Mouse (Mus musculus): ENCODE results near the gene Mafb. TPM values are rescaled to one million over a fixed set of nuclear protein-coding genes. Genes with fewer than 3 reads are reported as not detected.

The Mafb gene
- total and polyA plus RNA-seq, 3 experiments = 0.05 TPM; not detected in 2

GRCm38 (mm10) chr2:160358896-160359295, 8.0 kb downstream of the Mafb start:
- no peaks in the 10 kb centered on the region for H3K36me3 ChIP-seq (replicated peaks)
- H3K4me3 ChIP-seq (ENCODE audit: low read depth, low read length) = no peak overlapping the region
- no peak for ATAC-seq (ENCODE audit: extremely low read depth, insufficient number of reproducible peaks, low FRiP score, poor library complexity, severe bottlenecking)
- no peak for TF ChIP-seq CTCF (IDR thresholded peaks at IDR 0.05; ENCODE audit: low read depth, low read length)
- TF ChIP-seq POLR2AphosphoS5 (IDR thresholded peaks at IDR 0.05; ENCODE audit: insufficient replicate concordance, low read depth, low read length) = no peak
- TF ChIP-seq GATA2 (IDR thresholded peaks at IDR 0.05; ENCODE audit: borderline replicate concordance, low read depth, low read length) = no peak
- no peak for TF ChIP-seq TAL1 (conservative IDR thresholded peaks at IDR 0.05; ENCODE audit: low read depth, low read length)
- TF ChIP-seq GATA1 (IDR thresholded peaks at IDR 0.05; ENCODE audit: borderline replicate concordance, low read length) = no peak
- H3K27me3 ChIP-seq (ENCODE audit: insufficient read depth, low read length) = no peaks in the 10 kb centered on the region
- H3K9me3 ChIP-seq (replicated peaks) = peaks cover 73% of the 10 kb centered on the region
- DNase-seq (ENCODE audit: low spot score) = no peak
- no peaks in the 10 kb centered on the region for H3K4me1 ChIP-seq (ENCODE audit: insufficient read depth, low read depth, low read length)

GRCm38 (mm10) chr2:160357442-160357841, 9.4 kb downstream of the Mafb start:
- DNase-seq (ENCODE audit: low spot score) (no peak), ATAC-seq (ENCODE audit: extremely low read depth, insufficient number of reproducible peaks, low FRiP score, poor library complexity, severe bottlenecking) (no peak)
- Histone ChIP-seq H3K4me1 (ENCODE audit: insufficient read depth, low read depth, low read length) (no peaks in the 10 kb centered on the region), H3K27me3 (ENCODE audit: insufficient read depth, low read length) (no peaks in the 10 kb centered on the region), H3K9me3 (replicated peaks) (peaks cover 77% of the 10 kb centered on the region), H3K36me3 (replicated peaks) (no peaks in the 10 kb centered on the region), H3K4me3 (ENCODE audit: low read depth, low read length) (no peak overlapping the region)
- TF ChIP-seq GATA1 (IDR thresholded peaks at IDR 0.05; ENCODE audit: borderline replicate concordance, low read length) = no peak
- TF ChIP-seq CTCF (IDR thresholded peaks at IDR 0.05; ENCODE audit: low read depth, low read length) = no peak
- TF ChIP-seq POLR2AphosphoS5 (IDR thresholded peaks at IDR 0.05; ENCODE audit: insufficient replicate concordance, low read depth, low read length) = no peak
- no peak for TF ChIP-seq TAL1 (conservative IDR thresholded peaks at IDR 0.05; ENCODE audit: low read depth, low read length)
- TF ChIP-seq GATA2 (IDR thresholded peaks at IDR 0.05; ENCODE audit: borderline replicate concordance, low read depth, low read length) = no peak

- DNase-seq (ENCODE audit: low spot score) (no peak), ATAC-seq (ENCODE audit: extremely low read depth, insufficient number of reproducible peaks, low FRiP score, poor library complexity, severe bottlenecking) (no peak)
- no peaks in the 10 kb centered on the region for H3K36me3 ChIP-seq (replicated peaks)
- H3K4me3 ChIP-seq (ENCODE audit: low read depth, low read length) = no peak overlapping the region
- no peaks in the 10 kb centered on the region for H3K4me1 ChIP-seq (ENCODE audit: insufficient read depth, low read depth, low read length)
- TF ChIP-seq TAL1 (conservative IDR thresholded peaks at IDR 0.05; ENCODE audit: low read depth, low read length) (no peak), POLR2AphosphoS5 (IDR thresholded peaks at IDR 0.05; ENCODE audit: insufficient replicate concordance, low read depth, low read length) (no peak), CTCF (IDR thresholded peaks at IDR 0.05; ENCODE audit: low read depth, low read length) (no peak), GATA1 (IDR thresholded peaks at IDR 0.05; ENCODE audit: borderline replicate concordance, low read length) (no peak), GATA2 (IDR thresholded peaks at IDR 0.05; ENCODE audit: borderline replicate concordance, low read depth, low read length) (no peak)
- peaks cover 77% of the 10 kb centered on the region for H3K9me3 ChIP-seq (replicated peaks)
- H3K27me3 ChIP-seq (ENCODE audit: insufficient read depth, low read length) = no peaks in the 10 kb centered on the region
These were observed 10.7 kb downstream of the Mafb start for GRCm38 (mm10) chr2:160356132-160356531.

GRCm38 (mm10) chr2:160354319-160354718, 12.5 kb downstream of the Mafb start:
- no peaks in the 10 kb centered on the region for H3K27me3 ChIP-seq (ENCODE audit: insufficient read depth, low read length)
- no peak for TF ChIP-seq CTCF (IDR thresholded peaks at IDR 0.05; ENCODE audit: low read depth, low read length)
- H3K4me3 ChIP-seq (ENCODE audit: low read depth, low read length) = no peak overlapping the region
- ATAC-seq (ENCODE audit: extremely low read depth, insufficient number of reproducible peaks, low FRiP score, poor library complexity, severe bottlenecking) (no peak), DNase-seq (ENCODE audit: low spot score) (no peak)
- no peaks in the 10 kb centered on the region for H3K4me1 ChIP-seq (ENCODE audit: insufficient read depth, low read depth, low read length)
- no peaks in the 10 kb centered on the region for H3K36me3 ChIP-seq (replicated peaks)
- peaks cover 77% of the 10 kb centered on the region for H3K9me3 ChIP-seq (replicated peaks)

GRCm38 (mm10) chr2:160353581-160353980, 13.3 kb downstream of the Mafb start:
- no peak for ATAC-seq (ENCODE audit: extremely low read depth, insufficient number of reproducible peaks, low FRiP score, poor library complexity, severe bottlenecking)
- H3K27me3 ChIP-seq (ENCODE audit: insufficient read depth, low read length) = no peaks in the 10 kb centered on the region
- no peak for DNase-seq (ENCODE audit: low spot score)

GRCm38 (mm10) chr2:160351038-160351574, 15.8 kb downstream of the Mafb start:
- no peak overlapping the region; the same call in 1 of the 2 replicates for H3K4me3 ChIP-seq (ENCODE audit: low read depth, low read length)
- no peak for ATAC-seq (ENCODE audit: extremely low read depth, insufficient number of reproducible peaks, low FRiP score, poor library complexity, severe bottlenecking)
- no peaks in the 10 kb centered on the region for H3K36me3 ChIP-seq (replicated peaks)
- H3K27me3 ChIP-seq (ENCODE audit: insufficient read depth, low read length) = no peaks in the 10 kb centered on the region
- TF ChIP-seq CTCF (IDR thresholded peaks at IDR 0.05; ENCODE audit: low read depth, low read length) (no peak), TAL1 (conservative IDR thresholded peaks at IDR 0.05; ENCODE audit: low read depth, low read length) (no peak), POLR2AphosphoS5 (IDR thresholded peaks at IDR 0.05; ENCODE audit: insufficient replicate concordance, low read depth, low read length) (no peak), GATA1 (IDR thresholded peaks at IDR 0.05; ENCODE audit: borderline replicate concordance, low read length) (no peak)
- H3K4me1 ChIP-seq (ENCODE audit: insufficient read depth, low read depth, low read length) = no peaks in the 10 kb centered on the region
- H3K9me3 ChIP-seq (replicated peaks) = peaks cover 66% of the 10 kb centered on the region
- DNase-seq (ENCODE audit: low spot score) = no peak

More at GRCm38 (mm10) chr2:160353581-160353980, 13.3 kb downstream of the Mafb start:
- Histone ChIP-seq H3K36me3 (replicated peaks) (no peaks in the 10 kb centered on the region), H3K9me3 (replicated peaks) (peaks cover 77% of the 10 kb centered on the region), H3K4me1 (ENCODE audit: insufficient read depth, low read depth, low read length) (no peaks in the 10 kb centered on the region), H3K4me3 (ENCODE audit: low read depth, low read length) (no peak overlapping the region)
- TF ChIP-seq CTCF (IDR thresholded peaks at IDR 0.05; ENCODE audit: low read depth, low read length) (no peak), GATA1 (IDR thresholded peaks at IDR 0.05; ENCODE audit: borderline replicate concordance, low read length) (no peak), POLR2AphosphoS5 (IDR thresholded peaks at IDR 0.05; ENCODE audit: insufficient replicate concordance, low read depth, low read length) (no peak), GATA2 (IDR thresholded peaks at IDR 0.05; ENCODE audit: borderline replicate concordance, low read depth, low read length) (no peak), TAL1 (conservative IDR thresholded peaks at IDR 0.05; ENCODE audit: low read depth, low read length) (no peak)
